Mouse (Mus musculus) left cerebral cortex, adult 2 months (tissue): ENCODE results near the gene Prune1. TPM values are rescaled to one million over a fixed set of nuclear protein-coding genes. Genes with fewer than 3 reads are reported as not detected.

Source experiments
- DNase-seq, 2 experiments: peaks; one replicate each; pipeline ENCODE4 v3.0.0; 2021 to 2022; ENCODE audit warnings: low spot score in 2 of 2, mixed read lengths in 1 of 2; ENCODE audit errors: extremely low spot score in 1 of 2
- H3K27ac ChIP-seq: fragments of 200-600 bp; 2 replicates; pipeline ENCODE4 v1.8.1; 2022
- H3K4me3 ChIP-seq: fragments of 200-600 bp; 2 replicates; pipeline ENCODE4 v1.8.1; 2022
- CTCF ChIP-seq: fragments of 200-600 bp; IDR thresholded peaks from 2 replicates; pipeline ENCODE4 v1.8.1; 2022; ENCODE audit warnings: antibody characterized with exemption, mild to moderate bottlenecking, moderate library complexity
- intact Hi-C: fragments of 180-260 bp; cut with DNase I; formaldehyde crosslinking; loops from one replicate; pipeline ENCODE4 v1.15.1; 2025
- total RNA-seq, 2 experiments: library from RNA; stranded (reverse); gene quantifications; 2 replicates each; pipeline ENCODE4 v1.2.3; 2021

Prune1 gene
- total RNA-seq, 2 experiments from 2014 or later = 22.1 to 23.5 TPM

- H3K27ac ChIP-seq = no peak overlapping the region
- no peak for TF ChIP-seq CTCF
- intact Hi-C loops = loop anchor here (5.0 kb wide), 1 partner anchor 954 kb away; no protein-coding TSS in a partner anchor
Measured at GRCm38 (mm10) chr3:95273471-95273870, 8.4 kb downstream of the Prune1 start.

GRCm38 (mm10) chr3:95270766-95271364 is 11.0 kb downstream of the Prune1 start:
- Histone ChIP-seq H3K27ac (no peak overlapping the region), H3K4me3 (no peak overlapping the region)
- no peak for TF ChIP-seq CTCF
- intact Hi-C loops = loop anchor here (5.0 kb wide), 1 partner anchor 956 kb away; no protein-coding TSS in a partner anchor
- no peak for DNase-seq

More at GRCm38 (mm10) chr3:95273471-95273870, 8.4 kb downstream of the Prune1 start:
- DNase-seq = no peak
- no peak overlapping the region for H3K4me3 ChIP-seq

GRCm38 (mm10) chr3:95269789-95270188 is 12.1 kb downstream of the Prune1 start:
- Histone ChIP-seq H3K27ac (no peak overlapping the region), H3K4me3 (no peak overlapping the region)
- no peak for TF ChIP-seq CTCF
- intact Hi-C loops = loop anchor here (5.0 kb wide), 2 partner anchors 42 to 958 kb away; partner anchors contain the start of gene Cdc42se1
- DNase-seq = peak in 1 of 2 experiments; percentile 16

- TF ChIP-seq CTCF = no peak
- no peak overlapping the region for H3K4me3 ChIP-seq
- intact Hi-C loops = loop anchor here (5.0 kb wide), 1 partner anchor 41 kb away; the partner anchor contains the start of gene Cdc42se1
Measured at GRCm38 (mm10) chr3:95267855-95268254, 14.0 kb downstream of the Prune1 start.

GRCm38 (mm10) chr3:95266052-95266451 is 15.8 kb downstream of the Prune1 start:
- intact Hi-C loops = loop anchor here (5.0 kb wide), 1 partner anchor 39 kb away; the partner anchor contains the start of gene Cdc42se1
- no peak overlapping the region for H3K27ac ChIP-seq
- no peak for DNase-seq
- TF ChIP-seq CTCF = no peak
- H3K4me3 ChIP-seq = no peak overlapping the region

More at GRCm38 (mm10) chr3:95267855-95268254, 14.0 kb downstream of the Prune1 start:
- DNase-seq = no peak
- H3K27ac ChIP-seq = no peak overlapping the region

- no peak for DNase-seq
- no peak overlapping the region for H3K4me3 ChIP-seq
- no peak for TF ChIP-seq CTCF
- intact Hi-C loops = loop anchor here (5.0 kb wide), 2 partner anchors 37 to 47 kb away; partner anchors contain the start of genes Cdc42se1 and Gabpb2
- no peak overlapping the region for H3K27ac ChIP-seq
Measured at GRCm38 (mm10) chr3:95264724-95265123, 17.2 kb downstream of the Prune1 start.

GRCm38 (mm10) chr3:95263089-95263739 is 18.7 kb downstream of the Prune1 start:
- Histone ChIP-seq H3K4me3 (no peak overlapping the region), H3K27ac (no peak overlapping the region)
- peak; percentile 69 for TF ChIP-seq CTCF
- DNase-seq = peak; percentile 50 to 60
- intact Hi-C loops = loop anchor here (2.0 to 5.0 kb wide), 2 partner anchors 46 to 120 kb away; partner anchors contain the start of genes Gabpb2 and Tnfaip8l2

- no peak for DNase-seq
- H3K4me3 ChIP-seq = no peak overlapping the region
- no peak for TF ChIP-seq CTCF
- no peak overlapping the region for H3K27ac ChIP-seq
- intact Hi-C loops = loop anchor here (2.0 to 5.0 kb wide), 2 partner anchors 45 to 119 kb away; partner anchors contain the start of genes Gabpb2 and Tnfaip8l2
Measured at GRCm38 (mm10) chr3:95261975-95262374, 19.9 kb downstream of the Prune1 start.

GRCm38 (mm10) chr3:95256931-95257330 is 24.9 kb downstream of the Prune1 start:
- no peak for TF ChIP-seq CTCF
- H3K27ac ChIP-seq = no peak overlapping the region
- H3K4me3 ChIP-seq = no peak overlapping the region
- DNase-seq = no peak
- intact Hi-C loops = no loop called here

GRCm38 (mm10) chr3:95250783-95251424 is 31.0 kb downstream of the Prune1 start, which contains the start of gene Bnipl:
Gene Bnipl (minus strand): TSS chr3:95251193.
- no peak within 1 kb of the TSS for H3K4me3 ChIP-seq
- no peak for TF ChIP-seq CTCF
- no peak within 1 kb of the TSS for H3K27ac ChIP-seq
- no peak for DNase-seq
- intact Hi-C loops = no loop called here

- H3K27ac ChIP-seq = no peak overlapping the region
- intact Hi-C loops = no loop called here
- TF ChIP-seq CTCF = no peak
- no peak overlapping the region for H3K4me3 ChIP-seq
- no peak for DNase-seq
Measured at GRCm38 (mm10) chr3:95250361-95250760, 31.5 kb downstream of the Prune1 start.
